Mouse (Mus musculus) brain, embryonic 14.5 days (tissue): ENCODE measurements around the gene 1520401A03Rik.

ENCODE experiments used
- CTCF ChIP-seq: fragments of 200-500 bp; IDR thresholded peaks from 2 replicates; pipeline ENCODE4 v1.5.1; 2012; ENCODE audit warnings: inconsistent platforms, mild to moderate bottlenecking, moderate library complexity, borderline replicate concordance; ENCODE audit not compliant: insufficient read depth, insufficient read length; ENCODE audit errors: extremely low read depth
- POLR2A ChIP-seq: fragments of 200-500 bp; IDR thresholded peaks from 2 replicates; pipeline ENCODE4 v1.6.1; 2012; ENCODE audit warnings: mild to moderate bottlenecking, inconsistent platforms, borderline replicate concordance; ENCODE audit not compliant: poor library complexity, insufficient read depth, insufficient read length, severe bottlenecking; ENCODE audit errors: extremely low read depth

GRCm38 (mm10) chr17:23675127-23675526, 47.5 kb downstream of the 1520401A03Rik start:
- TF ChIP-seq CTCF (no peak), POLR2A (no peak)
